Mouse (Mus musculus) forebrain, embryonic 16.5 days (tissue): ENCODE data around the gene Tpcn2. TPM values are rescaled to one million over a fixed set of nuclear protein-coding genes. Genes with fewer than 3 reads are reported as not detected.

Source experiments
- ATAC-seq: fragments of 200-750 bp; cut with Nextera tagmentation; 2 replicates; pipeline ENCODE4 v1.8.0; 2017; ENCODE audit warnings: mild to moderate bottlenecking, moderate library complexity
- H3K27ac ChIP-seq: fragments of 300-500 bp; sonication (generic); 2 replicates; pipeline ENCODE4 v1.5.1; 2014; ENCODE audit warnings: low read length, control low read depth
- H3K27me3 ChIP-seq: fragments of 300-500 bp; sonication (generic); replicated peaks from 2 replicates; pipeline ENCODE4 v1.6.1; 2014; ENCODE audit warnings: low read length; ENCODE audit not compliant: control insufficient read depth, insufficient read depth
- H3K36me3 ChIP-seq: fragments of 300-500 bp; sonication (generic); 2 replicates; pipeline ENCODE4 v1.6.1; 2014; ENCODE audit not compliant: control insufficient read depth, insufficient read depth
- H3K4me1 ChIP-seq: fragments of 300-500 bp; sonication (generic); replicated peaks from 2 replicates; pipeline ENCODE4 v1.6.1; 2014; ENCODE audit warnings: low read length; ENCODE audit not compliant: control insufficient read depth, insufficient read depth
- H3K4me2 ChIP-seq: fragments of 300-500 bp; sonication (generic); 2 replicates; pipeline ENCODE4 v1.6.1; 2014; ENCODE audit warnings: mild to moderate bottlenecking, low read length, control low read depth
- H3K4me3 ChIP-seq: fragments of 300-500 bp; sonication (generic); replicated peaks from 2 replicates; pipeline ENCODE4 v1.5.1; 2014; ENCODE audit warnings: mild to moderate bottlenecking, low read length, control low read depth
- H3K9ac ChIP-seq: fragments of 300-500 bp; sonication (generic); replicated peaks from 2 replicates; pipeline ENCODE4 v1.6.1; 2014; ENCODE audit warnings: low read depth, low read length, control low read depth
- H3K9me3 ChIP-seq: fragments of 300-500 bp; sonication (generic); 2 replicates; pipeline ENCODE4 v1.6.1; 2016; ENCODE audit warnings: low read length; ENCODE audit not compliant: control insufficient read depth
- WGBS: fragments of 180-500 bp; shearing (Covaris S2); extraction: QIAGEN DNeasy Blood & Tissue Kit; methylation state at CpG from one replicate; pipeline ENCODE4 v1.1.7; 2014; 5-methylcytosine and 5-hydroxymethylcytosine counted together
- polyA plus RNA-seq: library from polyadenylated mRNA; unstranded; fragments of >200 nt; fragmentation: Nextera tagmentation; extraction: Ambion mirVana; gene quantifications from 2 replicates; pipeline ENCODE4 v1.2.1, GENCODE M21; 2015

The Tpcn2 gene
- polyA plus RNA-seq, 1 experiment from 2014 or later: 3.9 TPM

DNA sequence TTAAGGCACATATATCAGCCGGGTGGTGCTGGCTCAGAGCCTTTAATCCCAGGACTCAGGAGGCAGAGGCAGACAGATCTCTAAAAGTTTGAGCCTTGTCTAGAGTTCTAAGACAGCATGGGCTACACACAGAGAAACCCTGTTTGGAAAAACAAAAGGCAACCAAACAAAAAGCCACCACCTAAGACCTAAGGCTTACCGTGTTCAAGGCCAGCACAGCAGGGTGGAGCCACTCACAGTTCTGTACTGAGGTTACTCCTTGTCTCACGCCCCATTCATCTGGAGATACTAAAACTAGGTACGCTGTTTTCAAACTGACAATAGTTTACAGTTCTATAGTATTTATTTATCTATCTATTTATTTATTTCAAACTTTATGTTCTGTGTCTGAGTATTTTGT, 1.7 kb upstream of the Tpcn2 start:
- no peak overlapping the region for H3K27ac ChIP-seq
- no peak overlapping the region for H3K4me2 ChIP-seq
- 76% methylated on average over 4 of the region's 4 CpGs for WGBS
- no peak for ATAC-seq
- H3K9me3 ChIP-seq: no peaks in the 10 kb centered on the region
- H3K36me3 ChIP-seq: no peaks in the 10 kb centered on the region
- no peak overlapping the region for H3K9ac ChIP-seq
- H3K27me3 ChIP-seq: no peaks in the 10 kb centered on the region
- no peak overlapping the region for H3K4me3 ChIP-seq
- H3K4me1 ChIP-seq: peaks cover 5% of the 10 kb centered on the region

DNA sequence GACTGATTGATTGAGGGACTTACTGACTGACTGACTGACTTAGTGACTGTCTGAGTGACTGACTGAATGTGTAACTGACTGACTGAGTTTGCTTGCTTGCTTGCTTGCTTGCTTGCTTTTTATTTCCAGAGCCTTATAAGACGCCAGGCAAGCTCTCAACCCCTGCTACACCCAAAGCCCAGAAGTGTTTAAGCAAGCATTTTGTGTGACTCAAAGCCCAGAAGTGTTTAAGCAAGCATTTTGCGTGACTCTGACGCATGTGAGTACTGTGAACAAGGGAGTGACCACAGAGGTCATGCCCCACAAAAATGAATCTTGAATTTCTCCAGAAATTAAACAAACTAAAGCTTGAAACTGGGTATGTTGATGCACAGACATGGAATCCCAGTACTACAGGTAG, 482 bp upstream of the Tpcn2 start:
- no peaks in the 10 kb centered on the region for H3K27me3 ChIP-seq

DNA sequence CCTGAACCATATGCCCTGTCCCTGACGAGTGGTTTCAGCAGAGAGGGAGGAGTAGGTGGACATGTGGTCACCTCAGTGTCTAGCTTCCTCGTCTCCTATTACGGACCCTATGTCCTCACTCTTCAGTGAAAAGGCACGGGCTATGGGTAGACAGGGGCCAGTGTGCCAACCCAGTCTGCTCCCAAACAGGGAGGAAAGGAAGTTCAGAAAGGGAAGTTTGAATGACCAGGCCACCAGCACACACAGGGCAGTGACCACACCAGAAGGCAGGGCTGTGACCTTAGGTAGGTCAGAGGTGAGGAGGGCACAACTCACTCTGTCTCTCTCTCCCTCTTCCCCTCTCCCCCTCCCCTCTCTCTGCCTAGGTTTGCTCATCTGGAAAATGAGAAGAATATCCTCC, 770 bp downstream of the Tpcn2 start:
- H3K27ac ChIP-seq: no peak overlapping the region
- H3K36me3 ChIP-seq: no peaks in the 10 kb centered on the region
- H3K27me3 ChIP-seq: no peaks in the 10 kb centered on the region
- ATAC-seq: no peak
- no peaks in the 10 kb centered on the region for H3K9me3 ChIP-seq
- H3K4me3 ChIP-seq: peak overlapping the region; percentile 61
- H3K4me1 ChIP-seq: peaks cover 5% of the 10 kb centered on the region
- H3K9ac ChIP-seq: no peak overlapping the region
- H3K4me2 ChIP-seq: peak overlapping the region; percentile 61
- 71% methylated on average over 4 of the region's 4 CpGs for WGBS

More for the DNA sequence above, 482 bp upstream of the Tpcn2 start:
- Histone ChIP-seq H3K27ac (no peak overlapping the region), H3K4me3 (no peak overlapping the region), H3K4me1 (peaks cover 5% of the 10 kb centered on the region), H3K4me2 (peak overlapping the region; percentile 61; the same call in 1 of the 2 replicates), H3K9me3 (no peaks in the 10 kb centered on the region), H3K9ac (no peak overlapping the region), H3K36me3 (no peaks in the 10 kb centered on the region)
- 72% methylated on average over 3 of the region's 3 CpGs for WGBS
- ATAC-seq: peak; percentile 10; the same call in 1 of the 2 replicates

DNA sequence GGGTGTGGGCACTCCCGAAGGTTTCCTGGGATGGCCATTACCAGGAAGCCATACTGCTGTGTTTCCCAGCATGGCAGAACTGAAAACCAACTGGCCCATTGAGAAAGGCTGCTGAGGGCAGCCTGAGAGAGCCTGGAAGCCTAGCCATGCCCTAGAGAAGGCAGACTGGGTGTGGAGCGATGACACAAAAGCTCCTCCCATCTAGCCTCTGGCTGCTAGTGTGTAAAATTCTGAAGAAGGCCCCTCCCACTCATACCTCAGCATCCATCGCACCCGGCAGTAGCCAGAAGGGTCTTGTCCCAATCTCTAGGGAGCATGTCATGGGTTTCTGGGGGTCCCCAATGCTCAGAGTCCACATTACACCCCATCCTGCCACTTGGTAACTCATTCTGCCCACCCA, 2.4 kb downstream of the Tpcn2 start:
- ATAC-seq: no peak
- Histone ChIP-seq H3K4me1 (peaks cover 5% of the 10 kb centered on the region), H3K9ac (no peak overlapping the region), H3K27me3 (no peaks in the 10 kb centered on the region), H3K9me3 (no peaks in the 10 kb centered on the region), H3K4me3 (no peak overlapping the region), H3K36me3 (no peaks in the 10 kb centered on the region), H3K4me2 (no peak overlapping the region), H3K27ac (no peak overlapping the region)
- WGBS: 86% methylated on average over 4 of the region's 4 CpGs

DNA sequence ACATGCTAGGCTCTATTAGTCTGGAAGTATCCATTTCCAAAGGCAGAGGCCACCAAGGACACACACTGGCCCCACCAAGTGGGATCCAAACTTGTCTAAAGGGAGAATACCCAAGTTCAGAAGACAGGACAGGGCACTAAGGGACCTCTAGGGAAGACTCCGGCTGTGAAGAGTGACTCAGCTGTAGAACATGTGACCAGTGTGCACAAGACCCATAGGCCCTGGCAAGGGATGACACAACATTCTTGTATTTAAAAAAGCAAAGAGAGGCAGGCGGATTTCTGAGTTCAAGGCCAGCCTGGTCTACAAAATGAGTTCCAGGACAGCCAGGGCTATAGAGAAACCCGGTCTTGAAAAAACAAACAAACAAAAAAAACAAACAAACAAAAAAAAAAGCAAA, 8.3 kb downstream of the Tpcn2 start:
- Histone ChIP-seq H3K27me3 (no peaks in the 10 kb centered on the region), H3K4me1 (no peaks in the 10 kb centered on the region), H3K4me3 (no peak overlapping the region), H3K4me2 (no peak overlapping the region), H3K27ac (no peak overlapping the region), H3K36me3 (no peaks in the 10 kb centered on the region), H3K9ac (no peak overlapping the region), H3K9me3 (no peaks in the 10 kb centered on the region)
- WGBS: 86% methylated on average over 3 of the region's 3 CpGs
- ATAC-seq: no peak

DNA sequence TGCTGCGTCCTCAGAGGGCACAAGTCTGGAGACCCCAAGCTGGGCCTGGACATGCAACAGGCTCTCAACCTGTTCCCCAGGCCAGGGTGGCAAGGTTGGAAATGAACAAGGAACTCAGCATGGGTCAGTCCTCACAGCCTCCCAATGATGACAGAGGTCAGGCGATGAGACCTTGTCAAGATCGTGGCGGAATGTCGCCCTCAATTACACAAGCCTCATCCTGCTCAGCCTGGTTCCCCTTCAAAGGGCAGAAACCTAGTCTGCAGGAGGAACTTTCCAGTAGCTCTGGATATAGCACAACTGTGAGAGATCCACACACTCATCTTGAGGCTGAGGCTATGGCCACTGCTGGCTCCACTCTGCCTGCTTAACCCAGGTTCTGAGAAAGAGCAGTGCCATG, 12.9 kb downstream of the Tpcn2 start:
- no peak overlapping the region for H3K4me2 ChIP-seq
- WGBS: 91% methylated on average over 5 of the region's 5 CpGs
- no peak for ATAC-seq

DNA sequence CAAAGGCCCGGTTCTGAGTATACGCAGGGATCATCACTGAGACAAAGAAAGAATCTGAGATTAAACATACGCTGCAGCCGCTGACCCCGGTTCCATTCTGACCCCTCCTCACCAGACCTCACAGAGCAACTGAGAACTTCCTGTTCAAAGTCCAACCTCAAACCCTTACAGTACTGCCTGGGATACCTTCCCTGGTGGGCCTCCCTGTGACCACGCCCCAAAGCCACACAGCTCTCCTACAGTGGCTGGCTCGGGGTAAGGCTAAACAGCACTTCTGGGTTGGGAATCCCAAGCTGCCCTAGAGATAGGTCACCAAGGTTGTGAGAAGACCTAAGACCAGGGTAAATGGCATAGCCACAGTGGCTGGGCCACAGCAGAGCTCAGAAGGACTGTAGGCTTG, 14.9 kb downstream of the Tpcn2 start:
- Histone ChIP-seq H3K4me3 (no peak overlapping the region), H3K9ac (no peak overlapping the region), H3K27me3 (no peaks in the 10 kb centered on the region), H3K36me3 (no peaks in the 10 kb centered on the region), H3K9me3 (no peaks in the 10 kb centered on the region), H3K4me1 (no peaks in the 10 kb centered on the region), H3K27ac (no peak overlapping the region), H3K4me2 (no peak overlapping the region)
- WGBS: 95% methylated on average over 7 of the region's 7 CpGs
- ATAC-seq: no peak

More for the DNA sequence above, 12.9 kb downstream of the Tpcn2 start:
- no peak overlapping the region for H3K9ac ChIP-seq
- H3K27me3 ChIP-seq: no peaks in the 10 kb centered on the region
- no peaks in the 10 kb centered on the region for H3K36me3 ChIP-seq
- H3K27ac ChIP-seq: no peak overlapping the region
- H3K9me3 ChIP-seq: no peaks in the 10 kb centered on the region
- H3K4me1 ChIP-seq: no peaks in the 10 kb centered on the region
- H3K4me3 ChIP-seq: no peak overlapping the region

DNA sequence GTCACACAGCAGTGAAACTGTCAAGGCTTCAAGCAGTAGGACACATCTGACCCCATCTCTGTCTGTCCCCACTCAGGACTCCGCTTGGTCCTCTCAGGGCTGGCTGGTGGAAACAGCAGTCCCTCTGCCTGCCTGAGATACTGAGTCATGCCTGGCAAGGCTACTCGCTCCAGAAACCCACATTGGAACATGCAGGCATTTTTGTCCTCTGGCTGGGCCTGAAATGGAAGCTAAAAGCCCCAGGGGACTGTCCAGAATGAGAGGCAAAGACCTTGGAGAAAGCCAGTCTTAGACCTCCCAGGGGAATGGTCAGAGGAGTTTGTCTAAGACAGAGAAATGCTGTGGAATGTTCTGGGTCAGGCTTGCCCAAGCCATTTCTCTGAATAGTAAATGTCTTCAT, 17.8 kb downstream of the Tpcn2 start:
- H3K4me3 ChIP-seq: no peak overlapping the region
- 94% methylated on average over 2 of the region's 2 CpGs for WGBS
- H3K4me1 ChIP-seq: no peaks in the 10 kb centered on the region
- H3K36me3 ChIP-seq: no peaks in the 10 kb centered on the region
- no peaks in the 10 kb centered on the region for H3K27me3 ChIP-seq
- ATAC-seq: no peak
- no peak overlapping the region for H3K4me2 ChIP-seq
- no peak overlapping the region for H3K9ac ChIP-seq
- H3K27ac ChIP-seq: no peak overlapping the region
- no peaks in the 10 kb centered on the region for H3K9me3 ChIP-seq

DNA sequence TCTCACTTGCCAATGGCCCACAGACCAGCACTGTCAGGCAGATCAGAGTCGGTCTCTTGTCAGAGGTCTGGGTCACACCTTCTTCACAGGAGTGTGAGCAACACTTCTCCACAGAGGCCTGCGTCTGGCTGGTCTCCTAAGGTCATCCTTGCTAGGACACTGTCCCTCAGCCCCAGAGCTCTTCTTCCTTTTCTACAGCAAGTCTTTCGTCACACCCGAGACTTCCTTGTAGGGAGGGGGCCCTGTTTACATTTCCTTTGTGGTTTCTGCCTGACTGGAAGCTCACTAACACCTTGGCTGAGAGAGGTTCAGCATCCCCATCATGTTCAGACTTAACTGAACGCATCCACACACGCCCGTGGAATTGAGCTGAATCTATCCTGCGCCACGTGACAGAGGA, 19.6 kb downstream of the Tpcn2 start:
- WGBS: 87% methylated on average over 9 of the region's 9 CpGs
- H3K27me3 ChIP-seq: no peaks in the 10 kb centered on the region
- H3K36me3 ChIP-seq: no peaks in the 10 kb centered on the region
- no peaks in the 10 kb centered on the region for H3K4me1 ChIP-seq
- ATAC-seq: no peak
- no peak overlapping the region for H3K4me2 ChIP-seq
- H3K4me3 ChIP-seq: no peak overlapping the region
- no peak overlapping the region for H3K27ac ChIP-seq
- no peaks in the 10 kb centered on the region for H3K9me3 ChIP-seq
- no peak overlapping the region for H3K9ac ChIP-seq

DNA sequence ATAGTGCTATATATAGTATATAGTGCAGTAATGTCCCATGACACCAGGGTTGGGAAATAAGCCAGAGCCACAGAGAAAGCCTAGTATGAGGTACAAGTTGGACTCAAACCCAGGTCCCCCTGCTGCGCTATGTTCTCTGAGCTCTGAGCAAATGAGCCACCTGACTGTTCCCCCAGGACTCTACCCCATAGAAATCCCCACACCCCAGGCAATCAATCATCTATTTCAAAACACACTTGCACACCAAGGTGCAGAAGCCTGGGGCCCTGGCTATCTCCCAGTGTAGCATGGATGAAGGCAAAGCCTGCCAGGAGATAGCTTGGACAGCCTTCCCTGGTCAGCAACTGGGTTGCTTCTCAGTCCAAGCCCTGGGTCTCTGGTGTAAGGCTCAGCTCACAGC, 27.7 kb downstream of the Tpcn2 start:
- Histone ChIP-seq H3K4me2 (no peak overlapping the region), H3K9me3 (no peaks in the 10 kb centered on the region), H3K4me3 (no peak overlapping the region), H3K27ac (no peak overlapping the region), H3K36me3 (no peaks in the 10 kb centered on the region), H3K9ac (no peak overlapping the region), H3K27me3 (no peaks in the 10 kb centered on the region), H3K4me1 (no peaks in the 10 kb centered on the region)
- no peak for ATAC-seq
- WGBS: 94% methylated on average over 1 of the region's 1 CpGs
